Mouse (Mus musculus) liver, embryonic 14.5 days (tissue): Measurements from ENCODE around the gene Espl1.

ENCODE experiments used
- CTCF ChIP-seq: IDR thresholded peaks from 2 replicates; pipeline ENCODE4 v1.5.1; 2016; ENCODE audit warnings: antibody characterized with exemption, low read depth, control low read depth
- EP300 ChIP-seq: IDR thresholded peaks from 2 replicates; pipeline ENCODE4 v1.6.1; 2016; ENCODE audit warnings: antibody characterized with exemption, low read depth

DNA sequence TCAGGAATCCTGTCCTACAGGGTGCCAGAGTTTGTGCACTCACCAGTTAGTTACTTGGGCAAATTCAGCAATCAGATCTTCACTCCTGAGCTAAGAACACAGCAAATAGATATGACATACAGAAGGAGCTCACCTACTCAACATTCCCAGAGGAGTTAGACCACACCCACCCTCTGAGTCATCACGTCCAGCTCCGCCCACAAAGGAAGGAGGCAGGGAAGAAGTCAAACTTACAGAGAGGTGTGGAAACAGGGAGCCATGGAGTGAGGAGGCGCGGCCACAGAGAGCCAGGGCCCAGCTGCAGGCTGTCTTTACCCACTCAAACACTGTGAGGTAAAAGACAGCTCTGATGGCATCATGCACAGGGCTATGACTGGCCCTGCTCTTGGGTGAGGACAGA lies 50.4 kb downstream of the Espl1 start:
- TF ChIP-seq CTCF (no peak), EP300 (no peak)
